Mouse (Mus musculus) myocyte (in vitro differentiated cells): ENCODE results near the gene Olfr963.

Experiments used
- CEBPB ChIP-seq: IDR thresholded peaks from 2 replicates; pipeline ENCODE4 v1.6.1; 2011; ENCODE audit warnings: mild to moderate bottlenecking, moderate library complexity; ENCODE audit not compliant: poor library complexity, insufficient read depth, severe bottlenecking
- E2F4 ChIP-seq: IDR thresholded peaks from one replicate; pipeline ENCODE4 v1.6.1; 2011; ENCODE audit warnings: mild to moderate bottlenecking, control low read depth, moderate library complexity; ENCODE audit not compliant: insufficient read depth
- MAX ChIP-seq: IDR thresholded peaks from one replicate; pipeline ENCODE4 v1.6.1; 2011; ENCODE audit warnings: low read depth, mild to moderate bottlenecking, control low read depth
- MYOD1 ChIP-seq, 3 experiments: IDR thresholded peaks; one replicate each; pipeline ENCODE4 v1.6.1; 2011; ENCODE audit warnings: control low read depth in 2 of 3, low read depth in 2 of 3, mild to moderate bottlenecking in 2 of 3, moderate library complexity in 1 of 3; ENCODE audit not compliant: insufficient read length in 2 of 3, control insufficient read depth in 1 of 3
- MYOG ChIP-seq, 3 experiments: IDR thresholded peaks; one replicate each; pipeline ENCODE4 v1.6.1; 2011; ENCODE audit warnings: control low read depth in 2 of 3, low read depth in 2 of 3, mild to moderate bottlenecking in 2 of 3; ENCODE audit not compliant: insufficient read length in 2 of 3, control insufficient read depth in 1 of 3, insufficient read depth in 1 of 3
- POLR2A ChIP-seq: IDR thresholded peaks from one replicate; pipeline ENCODE4 v1.6.1; 2011; ENCODE audit warnings: low read depth, mild to moderate bottlenecking, control low read depth, moderate library complexity; ENCODE audit not compliant: insufficient read length
- POLR2AphosphoS2 ChIP-seq: IDR thresholded peaks from one replicate; pipeline ENCODE4 v1.6.1; 2011; ENCODE audit warnings: low read depth, control low read depth; ENCODE audit not compliant: insufficient read length
- REST ChIP-seq: IDR thresholded peaks from one replicate; pipeline ENCODE4 v1.6.1; 2011; ENCODE audit warnings: mild to moderate bottlenecking, control low read depth, moderate library complexity; ENCODE audit not compliant: insufficient read depth, insufficient read length
- SRF ChIP-seq: IDR thresholded peaks from one replicate; pipeline ENCODE4 v1.6.1; 2011; ENCODE audit warnings: low read depth; ENCODE audit not compliant: control insufficient read depth, insufficient read length
- TCF12 ChIP-seq: IDR thresholded peaks from one replicate; pipeline ENCODE4 v1.6.1; 2011; ENCODE audit warnings: mild to moderate bottlenecking, control low read depth; ENCODE audit not compliant: poor library complexity, insufficient read depth, severe bottlenecking
- TCF3 ChIP-seq: IDR thresholded peaks from one replicate; pipeline ENCODE4 v1.6.1; 2011; ENCODE audit warnings: low read depth, control low read depth; ENCODE audit not compliant: insufficient read length
- USF1 ChIP-seq: IDR thresholded peaks from one replicate; pipeline ENCODE4 v1.6.1; 2011; ENCODE audit warnings: low read depth, mild to moderate bottlenecking, control low read depth, moderate library complexity

DNA sequence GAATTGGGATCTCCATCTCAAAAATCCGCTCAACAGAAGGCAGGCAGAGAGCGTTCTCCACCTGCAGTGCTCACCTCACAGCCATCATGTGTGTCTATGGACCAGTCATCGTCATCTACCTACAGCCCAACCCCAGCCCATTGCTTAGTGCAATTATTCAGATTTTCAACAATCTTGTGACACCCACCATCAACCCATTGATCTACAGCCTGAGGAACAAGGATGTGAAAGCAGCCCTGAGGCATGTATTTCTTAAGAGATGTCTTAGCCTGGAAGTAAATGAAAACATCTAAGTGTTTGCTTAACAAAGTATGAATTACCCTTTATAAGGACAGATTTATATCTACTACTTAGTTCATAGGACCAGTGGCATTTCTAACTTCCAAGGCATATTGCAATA, 43.2 kb upstream of the Olfr963 start:
- TF ChIP-seq USF1 (no peak), MAX (no peak), E2F4 (no peak), TCF12 (no peak), POLR2A (no peak), POLR2AphosphoS2 (no peak), MYOG (IDR thresholded peaks at IDR 0.05; ENCODE audit: control insufficient read depth in 1 of 3, insufficient read depth in 1 of 3, insufficient read length in 2 of 3, low read depth in 2 of 3) (no peak), MYOD1 (IDR thresholded peaks at IDR 0.05; ENCODE audit: control insufficient read depth in 1 of 3, insufficient read length in 2 of 3, low read depth in 2 of 3) (no peak), TCF3 (no peak), CEBPB (no peak), REST (no peak), SRF (no peak)
